Mouse (Mus musculus) lung, embryonic 14.5 days (tissue): ENCODE measurements around the gene Grtp1. TPM values are rescaled to one million over a fixed set of nuclear protein-coding genes. Genes with fewer than 3 reads are reported as not detected.

ENCODE experiments used
- ATAC-seq: fragments of 200-750 bp; cut with Nextera tagmentation; 2 replicates; pipeline ENCODE4 v1.8.0; 2017; ENCODE audit warnings: mild to moderate bottlenecking, moderate TSS enrichment, moderate library complexity; ENCODE audit not compliant: insufficient read depth
- DNase-seq: peaks from one replicate; pipeline ENCODE4 v3.0.0-alpha.2; 2015
- H3K27ac ChIP-seq: fragments of 300-500 bp; sonication (generic); 2 replicates; pipeline ENCODE4 v1.5.1; 2014; ENCODE audit warnings: low read depth, mild to moderate bottlenecking, moderate library complexity
- H3K27me3 ChIP-seq: fragments of 300-500 bp; sonication (generic); 2 replicates; pipeline ENCODE4 v1.6.1; 2014; ENCODE audit warnings: low read length, control low read depth; ENCODE audit not compliant: insufficient read depth
- H3K36me3 ChIP-seq: fragments of 300-500 bp; sonication (generic); 2 replicates; pipeline ENCODE4 v1.6.1; 2014; ENCODE audit warnings: control low read depth; ENCODE audit not compliant: insufficient read depth
- H3K4me1 ChIP-seq: fragments of 300-500 bp; sonication (generic); 2 replicates; pipeline ENCODE4 v1.6.1; 2014; ENCODE audit warnings: antibody characterized with exemption, control low read depth; ENCODE audit not compliant: insufficient read depth
- H3K4me2 ChIP-seq: fragments of 300-500 bp; sonication (generic); 2 replicates; pipeline ENCODE4 v1.6.1; 2014; ENCODE audit warnings: mild to moderate bottlenecking
- H3K4me3 ChIP-seq: fragments of 300-500 bp; sonication (generic); 2 replicates; pipeline ENCODE4 v1.5.1; 2014; ENCODE audit warnings: low read depth, low read length
- H3K9ac ChIP-seq: fragments of 300-500 bp; sonication (generic); 2 replicates; pipeline ENCODE4 v1.6.1; 2014
- H3K9me3 ChIP-seq: fragments of 300-500 bp; sonication (generic); 2 replicates; pipeline ENCODE4 v1.6.1; 2016; ENCODE audit warnings: low read depth, low read length, control low read depth
- CTCF ChIP-seq: IDR thresholded peaks from 2 replicates; pipeline ENCODE4 v1.5.1; 2016; ENCODE audit warnings: antibody characterized with exemption, low read depth
- WGBS: fragments of 180-500 bp; shearing (Covaris S2); extraction: QIAGEN DNeasy Blood & Tissue Kit; methylation state at CpG from one replicate; pipeline ENCODE4 v1.1.7; 2014; 5-methylcytosine and 5-hydroxymethylcytosine counted together
- polyA plus RNA-seq: library from polyadenylated mRNA; unstranded; fragments of >200 nt; fragmentation: Nextera tagmentation; extraction: Ambion mirVana; gene quantifications from 2 replicates; pipeline ENCODE4 v1.2.1, GENCODE M21; 2014

Gene Grtp1
- polyA plus RNA-seq, 1 experiment from 2014 or later = 4.8 TPM

DNA sequence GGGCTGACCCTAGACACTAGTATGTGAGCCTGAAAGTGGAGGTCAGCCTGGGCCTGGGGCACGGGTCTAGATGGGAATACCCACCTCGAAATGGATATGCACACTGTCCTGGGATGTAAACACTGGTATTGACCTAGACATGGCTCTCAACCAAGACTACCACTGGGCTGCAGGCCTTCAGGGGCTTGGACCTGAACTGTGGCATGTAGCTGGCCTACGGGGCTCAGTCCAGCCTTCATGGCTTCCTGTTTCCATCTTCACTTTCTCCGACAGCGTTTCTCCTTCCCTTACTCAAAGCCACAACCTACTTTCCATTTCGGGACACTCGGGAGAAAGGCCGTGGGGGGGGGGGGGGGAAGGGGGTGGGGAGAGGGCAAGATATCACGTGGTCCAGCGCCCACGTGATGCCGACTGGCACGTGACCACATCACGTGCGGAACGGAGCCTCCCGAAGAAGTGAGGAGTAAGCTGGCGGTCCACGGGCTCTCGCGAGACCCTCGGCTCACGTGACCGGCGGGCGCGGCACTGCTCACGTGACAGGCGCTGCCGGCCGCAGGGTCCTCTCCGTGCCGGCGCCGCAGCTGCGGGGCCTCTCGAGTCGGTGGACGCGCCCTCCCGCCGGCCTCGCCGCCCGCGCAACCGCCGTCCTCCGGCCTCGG lies 41.6 kb downstream of the Grtp1 start, which contains the start of gene Lamp1:
Gene Lamp1, plus strand, starts transcription at position 444 of the 659 bp plus-strand sequence.
- H3K27ac ChIP-seq = peak within 1 kb of the TSS; percentile 69
- DNase-seq (peak; percentile 100), ATAC-seq (peak; percentile 96)
- peak within 1 kb of the TSS; percentile 94 for H3K9ac ChIP-seq
- no peaks in the 10 kb centered on the region for H3K27me3 ChIP-seq
- peaks cover 3% of the 10 kb centered on the region; the same call in 1 of the 2 replicates for H3K36me3 ChIP-seq
- no peak for TF ChIP-seq CTCF
- H3K4me1 ChIP-seq = no peaks in the 10 kb centered on the region
- H3K9me3 ChIP-seq = no peaks in the 10 kb centered on the region
- H3K4me2 ChIP-seq = peak within 1 kb of the TSS; percentile 83
- WGBS = under 1% methylated on average over 47 of the region's 50 CpGs
- H3K4me3 ChIP-seq = peak within 1 kb of the TSS; percentile 99

DNA sequence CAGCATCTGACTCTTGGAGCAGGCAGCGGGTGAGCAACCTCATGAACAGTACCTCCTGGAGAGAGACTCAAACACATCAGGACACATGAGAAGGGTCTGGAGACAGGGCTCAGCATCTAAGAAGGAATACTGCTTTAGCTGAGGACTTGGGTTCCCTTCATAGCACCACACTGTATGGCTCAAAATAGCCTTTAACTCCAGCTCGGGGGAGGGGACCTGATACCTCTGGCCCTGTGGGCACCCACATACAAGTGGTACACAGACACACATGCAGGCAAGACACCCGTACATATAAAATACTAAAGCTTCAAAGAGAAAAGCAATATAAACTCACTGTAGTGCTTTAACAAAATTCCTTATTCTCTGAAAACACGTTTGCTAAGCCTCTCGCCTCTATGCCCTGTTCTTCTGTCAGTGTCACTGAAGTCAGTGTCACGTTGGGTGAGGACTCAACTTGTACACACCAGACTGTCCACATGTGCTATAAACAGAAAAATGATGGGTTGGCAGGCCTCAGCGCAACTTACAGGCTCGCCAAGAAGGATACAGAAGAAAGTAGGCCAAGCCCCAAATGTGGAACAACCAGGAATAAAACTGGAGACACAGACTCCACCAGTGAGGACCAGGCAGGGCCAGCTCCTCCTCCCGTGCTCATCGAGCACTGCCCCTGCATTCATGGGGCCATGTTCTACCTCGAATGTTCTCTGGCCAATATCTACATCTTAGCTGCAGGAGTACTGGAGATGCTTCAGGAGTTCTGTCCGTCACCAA lies 43.9 kb downstream of the Grtp1 start:
- DNase-seq (no peak), ATAC-seq (no peak)
- Histone ChIP-seq H3K4me3 (no peak overlapping the region), H3K9me3 (no peaks in the 10 kb centered on the region), H3K27me3 (no peaks in the 10 kb centered on the region), H3K27ac (no peak overlapping the region), H3K9ac (no peak overlapping the region), H3K4me1 (no peaks in the 10 kb centered on the region), H3K36me3 (peaks cover 3% of the 10 kb centered on the region; the same call in 1 of the 2 replicates), H3K4me2 (no peak overlapping the region)
- 67% methylated on average over 12 of the region's 12 CpGs for WGBS
- TF ChIP-seq CTCF = no peak

GRCm38 (mm10) chr8:13155358-13155757 lies 45.1 kb downstream of the Grtp1 start:
- WGBS = 68% methylated on average over 9 of the region's 9 CpGs
- Histone ChIP-seq H3K27me3 (no peaks in the 10 kb centered on the region), H3K36me3 (peaks cover 3% of the 10 kb centered on the region; the same call in 1 of the 2 replicates), H3K4me2 (no peak overlapping the region), H3K9me3 (no peaks in the 10 kb centered on the region), H3K4me1 (no peaks in the 10 kb centered on the region), H3K27ac (no peak overlapping the region), H3K4me3 (no peak overlapping the region), H3K9ac (no peak overlapping the region)
- no peak for TF ChIP-seq CTCF
- no peak for ATAC-seq
- DNase-seq = no peak

GRCm38 (mm10) chr8:13154099-13154498 lies 46.3 kb downstream of the Grtp1 start:
- Histone ChIP-seq H3K27ac (no peak overlapping the region), H3K4me2 (no peak overlapping the region), H3K4me3 (no peak overlapping the region), H3K36me3 (peaks cover 3% of the 10 kb centered on the region; the same call in 1 of the 2 replicates), H3K4me1 (no peaks in the 10 kb centered on the region), H3K27me3 (no peaks in the 10 kb centered on the region), H3K9ac (no peak overlapping the region), H3K9me3 (no peaks in the 10 kb centered on the region)
- no peak for TF ChIP-seq CTCF
- WGBS = 78% methylated on average over 9 of the region's 9 CpGs
- DNase-seq = no peak
- no peak for ATAC-seq

GRCm38 (mm10) chr8:13150929-13151328 lies 49.5 kb downstream of the Grtp1 start:
- Histone ChIP-seq H3K27ac (no peak overlapping the region), H3K4me2 (no peak overlapping the region), H3K27me3 (no peaks in the 10 kb centered on the region), H3K4me1 (no peaks in the 10 kb centered on the region), H3K9ac (no peak overlapping the region), H3K9me3 (no peaks in the 10 kb centered on the region), H3K36me3 (peaks cover 30% of the 10 kb centered on the region), H3K4me3 (no peak overlapping the region)
- no peak for TF ChIP-seq CTCF
- ATAC-seq (0 out of 2 replicates have a peak, but pooled peaks have one; percentile 24), DNase-seq (no peak)
- WGBS = 77% methylated on average over 2 of the region's 2 CpGs

DNA sequence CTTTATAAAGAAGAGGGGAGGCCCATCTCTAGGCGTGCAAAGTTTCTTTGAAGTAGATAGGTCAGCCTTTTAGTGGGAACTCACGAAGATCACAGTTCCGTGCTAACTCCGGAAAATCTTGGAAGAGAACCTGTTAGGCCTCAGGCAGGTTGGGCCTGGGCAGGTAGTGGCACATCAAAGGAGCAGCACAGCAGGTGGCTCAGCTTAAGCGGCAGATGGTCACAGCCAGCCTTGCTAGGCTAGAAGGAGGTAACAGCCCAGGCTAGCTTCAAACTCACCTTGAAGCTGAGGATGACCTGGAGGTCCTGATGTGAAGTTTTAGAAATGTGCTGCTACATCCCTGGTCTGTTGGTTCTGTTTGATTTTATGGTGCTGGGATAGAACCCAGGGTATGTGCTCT lies 50.6 kb downstream of the Grtp1 start:
- Histone ChIP-seq H3K27ac (no peak overlapping the region), H3K9me3 (no peaks in the 10 kb centered on the region), H3K4me3 (no peak overlapping the region), H3K36me3 (peaks cover 41% of the 10 kb centered on the region), H3K4me2 (no peak overlapping the region), H3K4me1 (no peaks in the 10 kb centered on the region), H3K27me3 (no peaks in the 10 kb centered on the region), H3K9ac (no peak overlapping the region)
- TF ChIP-seq CTCF = no peak
- no peak for DNase-seq
- WGBS = 48% methylated on average over 5 of the region's 5 CpGs
- ATAC-seq = no peak

DNA sequence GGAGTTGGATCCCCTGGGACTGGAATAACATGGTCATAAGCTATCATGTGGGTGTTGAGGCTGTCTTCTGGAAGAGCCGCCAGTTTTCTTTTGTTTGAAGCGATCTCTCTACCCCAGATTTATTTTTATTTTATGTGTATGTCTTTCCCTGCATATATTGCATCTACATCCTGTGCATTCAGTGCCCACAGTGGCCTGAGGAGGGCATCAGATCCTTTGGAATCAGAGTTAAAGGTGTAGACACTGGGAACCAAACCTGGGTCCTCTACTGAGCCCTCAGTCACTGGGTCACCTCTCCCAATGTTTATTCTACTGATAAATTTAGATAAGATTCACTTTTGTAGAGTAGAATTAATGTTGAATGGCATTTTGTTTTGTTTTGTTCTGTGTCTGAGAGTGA lies 51.1 kb downstream of the Grtp1 start:
- Histone ChIP-seq H3K9me3 (no peaks in the 10 kb centered on the region), H3K27ac (no peak overlapping the region), H3K36me3 (peaks cover 46% of the 10 kb centered on the region), H3K4me2 (no peak overlapping the region), H3K27me3 (no peaks in the 10 kb centered on the region), H3K9ac (no peak overlapping the region), H3K4me3 (no peak overlapping the region), H3K4me1 (no peaks in the 10 kb centered on the region)
- 93% methylated on average over 2 of the region's 2 CpGs for WGBS
- ATAC-seq = no peak
- DNase-seq = no peak
- 0 out of 2 replicates have a peak, but pooled peaks have one; percentile 3 for TF ChIP-seq CTCF
